Mouse (Mus musculus) neutrophil, adult 5-6 weeks (primary cell): ENCODE measurements around the gene Gpr156. TPM values are rescaled to one million over a fixed set of nuclear protein-coding genes. Genes with fewer than 3 reads are reported as not detected.

Experiments used
- ATAC-seq: fragments of 151-379, 151-347 bp; 2 replicates; pipeline ENCODE4 v1.8.0; 2017; ENCODE audit warnings: mild to moderate bottlenecking, moderate TSS enrichment; ENCODE audit not compliant: insufficient number of reproducible peaks, poor library complexity, low FRiP score, severe bottlenecking; ENCODE audit errors: extremely low read depth
- total RNA-seq: library from RNA; stranded (forward); fragments of 200-1000 nt; gene quantifications from 2 replicates; pipeline ENCODE4 v1.2.3, GENCODE M21; 2017

The Gpr156 gene
- total RNA-seq, 1 experiment from 2014 or later = not detected

GRCm38 (mm10) chr16:37906456-37906855 is 9.8 kb upstream of the Gpr156 start:
- ATAC-seq = no peak

- no peak for ATAC-seq
These were observed 5.2 kb upstream of the Gpr156 start for GRCm38 (mm10) chr16:37911086-37911485.

GRCm38 (mm10) chr16:37916818-37917201 is 514 bp downstream of the Gpr156 start:
- no peak for ATAC-seq

GRCm38 (mm10) chr16:37919000-37919399 is 2.7 kb downstream of the Gpr156 start:
- ATAC-seq = no peak

DNA sequence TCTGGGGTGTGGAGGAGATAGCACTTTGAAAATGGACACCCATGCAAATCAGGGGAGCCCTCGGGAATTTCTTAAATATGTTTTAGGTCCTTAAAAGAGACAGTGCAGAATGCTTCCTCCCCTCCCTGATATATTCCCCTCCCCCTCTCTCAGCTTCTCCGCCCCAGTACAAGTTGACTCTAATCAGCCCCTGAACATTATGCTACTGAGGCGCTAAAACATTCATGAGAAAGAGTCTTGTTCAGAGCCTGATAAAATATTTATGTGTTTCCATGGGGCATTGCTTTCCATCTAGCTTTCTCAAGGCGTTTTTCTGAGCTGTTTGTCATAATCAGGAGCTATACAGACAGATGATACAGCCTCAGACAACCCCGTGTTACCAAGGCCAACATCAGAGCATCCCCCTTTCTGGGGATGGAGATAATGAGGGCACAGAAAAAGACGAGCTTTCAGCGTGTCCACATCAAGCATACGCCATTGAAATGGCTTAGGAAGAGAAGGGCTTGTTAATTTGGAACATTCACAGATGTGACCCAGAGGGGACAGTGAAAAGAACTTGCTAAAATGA is 4.6 kb downstream of the Gpr156 start:
- ATAC-seq = no peak

DNA sequence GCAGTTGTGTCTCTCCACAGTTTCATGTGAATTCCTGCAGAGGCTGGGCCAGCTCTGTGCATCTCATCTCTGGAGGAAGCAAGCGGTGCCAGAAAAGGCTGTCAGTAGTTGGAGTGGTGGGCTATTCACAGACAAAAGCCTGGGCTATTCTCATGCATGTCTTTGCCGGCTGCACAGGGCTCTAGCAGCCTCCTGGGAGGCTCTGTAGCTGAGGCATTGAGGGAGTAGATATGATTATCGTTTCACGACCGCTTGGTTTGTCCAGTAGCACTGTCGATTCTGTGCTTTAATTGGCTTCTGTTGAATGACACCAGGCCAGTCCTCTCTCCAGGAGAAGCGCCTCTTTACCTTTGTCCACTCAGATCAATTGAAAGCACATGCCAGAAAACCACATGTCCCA is 9.8 kb downstream of the Gpr156 start:
- ATAC-seq = no peak

DNA sequence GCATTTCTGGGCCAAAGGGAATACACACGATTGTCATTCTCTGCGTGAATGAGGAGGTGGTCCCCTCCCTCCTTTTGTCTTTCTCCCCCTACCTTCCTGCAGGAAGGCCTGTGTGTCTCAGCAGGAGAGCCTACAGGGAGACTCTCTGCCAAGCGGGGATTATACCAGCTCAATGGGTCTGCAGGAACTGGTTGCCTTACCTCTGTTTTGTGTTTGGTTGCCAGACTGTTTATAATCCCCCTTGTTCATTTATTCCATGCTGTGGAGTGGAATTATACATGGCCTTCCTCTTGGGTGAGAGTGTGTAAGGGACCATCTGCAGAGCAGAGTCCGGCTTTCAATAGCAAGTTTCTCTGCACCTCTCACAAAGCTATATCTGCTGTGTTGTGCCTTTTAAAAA is 10.8 kb downstream of the Gpr156 start:
- ATAC-seq = no peak

DNA sequence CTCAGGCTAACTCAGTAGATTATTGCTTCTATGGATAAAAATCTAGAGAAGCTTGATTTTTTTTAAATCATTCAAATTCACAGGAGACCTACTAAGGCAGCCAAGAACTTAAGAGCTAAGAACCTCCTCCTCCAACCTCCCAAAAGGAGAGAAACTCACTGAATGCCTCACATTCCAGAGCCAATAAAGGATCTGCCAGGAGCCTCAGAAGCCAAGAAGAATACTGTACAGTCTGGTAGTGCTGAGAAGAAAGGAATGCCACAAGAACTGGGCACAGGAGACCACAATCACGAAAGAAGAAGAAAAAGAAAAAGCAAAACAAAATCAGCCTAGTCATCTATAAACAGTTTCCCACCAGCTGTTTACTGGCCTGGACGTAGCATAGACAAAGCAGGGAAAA is 12.7 kb downstream of the Gpr156 start:
- ATAC-seq = no peak

- ATAC-seq = no peak
These were observed 13.3 kb downstream of the Gpr156 start for GRCm38 (mm10) chr16:37929626-37930025.

DNA sequence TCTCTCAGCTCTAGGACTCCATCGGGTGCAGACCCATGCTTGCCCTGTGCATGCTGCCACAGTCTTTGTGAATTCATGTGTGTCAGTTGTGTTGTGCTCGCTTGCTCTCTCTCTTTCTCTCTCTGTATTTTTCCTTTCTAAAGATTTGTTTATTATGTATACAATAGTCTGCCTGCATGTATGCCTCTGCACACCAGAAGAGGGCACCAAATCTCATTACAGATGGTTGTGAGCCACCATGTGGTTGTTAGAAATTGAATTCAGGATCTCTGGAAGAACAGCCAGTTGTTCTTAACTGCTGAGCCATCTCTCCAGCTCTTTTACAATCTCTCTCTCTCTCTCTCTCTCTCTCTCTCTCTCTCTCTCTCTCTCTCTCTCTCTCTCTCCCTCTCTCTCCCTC is 18.6 kb downstream of the Gpr156 start:
- ATAC-seq = no peak

DNA sequence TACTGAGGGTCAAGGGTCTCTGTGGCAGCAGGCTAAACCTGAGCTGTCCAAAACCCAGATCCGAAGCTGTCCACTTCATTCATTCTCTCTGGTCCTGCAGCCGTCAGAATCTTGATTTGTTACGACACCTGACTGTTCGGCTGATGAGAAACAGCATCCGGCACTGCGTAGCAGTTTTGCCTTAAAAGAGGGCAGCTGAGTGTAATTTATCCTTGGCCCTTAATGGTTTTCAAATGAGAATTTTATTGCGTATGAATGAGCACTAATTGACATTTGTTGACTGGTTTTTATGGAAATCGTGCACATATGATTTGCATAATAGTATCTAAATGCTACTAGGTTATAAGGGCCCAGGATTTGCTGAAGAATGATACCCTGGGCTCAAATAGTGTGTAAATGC is 21.0 kb downstream of the Gpr156 start:
- ATAC-seq = no peak

- no peak for ATAC-seq
These were observed 22.1 kb downstream of the Gpr156 start for GRCm38 (mm10) chr16:37938125-37939081.

GRCm38 (mm10) chr16:37939082-37939863 is 23.0 kb downstream of the Gpr156 start:
- ATAC-seq = no peak

DNA sequence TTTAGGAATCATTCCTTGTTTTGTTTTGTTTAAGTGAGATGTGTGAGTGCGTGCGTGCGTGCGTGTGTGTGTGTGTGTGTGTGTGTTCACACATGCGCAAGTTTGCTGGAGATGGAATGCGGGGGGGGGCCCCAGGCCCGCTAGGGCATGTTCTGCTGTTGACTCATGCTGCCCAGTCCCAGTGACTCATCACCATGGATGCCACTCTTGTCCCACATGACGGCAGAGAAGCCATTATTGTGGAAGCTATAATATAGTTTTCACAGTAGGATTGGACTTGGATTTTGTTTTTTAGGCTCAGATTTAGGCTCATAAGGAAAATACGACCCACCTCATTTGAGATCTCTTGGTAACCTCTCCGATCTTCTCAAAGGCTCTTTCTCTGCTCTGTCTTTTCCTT is 24.0 kb downstream of the Gpr156 start:
- no peak for ATAC-seq

- no peak for ATAC-seq
These were observed 27.4 kb downstream of the Gpr156 start for GRCm38 (mm10) chr16:37943701-37944100.

- ATAC-seq = no peak
These were observed 28.9 kb downstream of the Gpr156 start for GRCm38 (mm10) chr16:37945031-37945796.

- 0 out of 2 replicates have a peak, but pooled peaks have one; percentile 44 for ATAC-seq
These were observed 30.9 kb downstream of the Gpr156 start for GRCm38 (mm10) chr16:37947160-37947559.

DNA sequence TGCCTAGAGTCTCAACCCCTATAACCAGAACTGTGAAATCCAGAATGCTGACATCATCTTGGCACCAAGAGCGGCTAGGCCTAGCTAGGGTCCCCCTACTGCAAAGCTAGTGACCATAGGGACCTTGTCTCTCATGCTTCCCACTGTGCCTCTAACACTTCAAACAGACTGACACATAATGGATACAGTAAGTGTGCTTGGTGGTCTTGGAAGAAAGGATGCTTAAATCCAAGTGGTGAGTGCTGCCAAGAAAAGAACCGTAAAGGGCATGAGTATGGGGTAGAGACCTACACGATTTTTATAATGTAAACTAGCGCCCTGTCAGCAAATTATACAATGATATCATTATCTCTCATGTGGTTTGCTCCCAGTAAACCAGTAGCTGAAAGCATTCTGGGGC is 32.1 kb downstream of the Gpr156 start:
- ATAC-seq = no peak

DNA sequence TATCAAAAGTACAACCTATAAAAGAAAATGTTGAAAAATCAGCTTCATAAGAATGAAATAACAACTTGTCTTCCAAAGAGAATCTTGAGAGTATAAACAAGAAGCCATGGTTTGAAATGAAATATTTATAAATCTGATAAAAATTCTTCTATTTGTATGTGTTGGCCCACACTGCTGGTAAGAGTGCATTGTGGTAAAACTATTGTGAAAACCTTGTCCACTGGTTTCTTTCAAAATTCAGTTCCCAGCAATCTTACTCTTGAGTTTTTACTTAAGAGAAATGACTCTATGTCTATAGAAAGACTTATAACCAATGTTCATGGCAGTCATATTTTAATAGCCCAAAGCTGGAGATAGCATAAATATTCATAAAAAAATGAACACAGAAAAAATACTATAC is 34.9 kb downstream of the Gpr156 start:
- no peak for ATAC-seq
